In genomic region chr4:152078105-152078530, GRCm38 (mm10) we compare ENCODE assay signal across 19 mouse cellular contexts. TPM values are rescaled to one million over a fixed set of nuclear protein-coding genes. Genes with fewer than 3 reads are reported as not detected.
DNase-seq lines count a peak whose midpoint lies in the region; ATAC-seq and TF ChIP-seq lines count a peak whose summit lies in the region.
"Had no signal": no experiment of that assay in that cellular context is flagged by ENCODE, and none has a peak within 500 bp of the region (broad histone marks: within the 10 kb centered on the region; RNA-seq: fewer than 3 reads in every experiment).

No protein-coding gene starts in this region.

- no peak overlapping the region for H3K27ac ChIP-seq in stomach, postnatal 0 days (replicated peaks)
- no peak overlapping the region for H3K27ac ChIP-seq in intestine, postnatal 0 days (ENCODE audit: low read depth, low read length)
- H3K27ac ChIP-seq: heart, embryonic 15.5 days; hindbrain, embryonic 13.5 days; left cerebral cortex, adult 2 months; macrophage; neural tube, embryonic 12.5 days had no signal

- WGBS in stomach, postnatal 0 days: 83% methylated on average over 10 of the region's 10 CpGs
- WGBS in intestine, postnatal 0 days: 90% methylated on average over 10 of the region's 10 CpGs

- no peak for TF ChIP-seq CTCF in stomach, postnatal 0 days (IDR thresholded peaks at IDR 0.05; ENCODE audit: low read depth)
- TF ChIP-seq CTCF in intestine, postnatal 0 days (IDR thresholded peaks at IDR 0.05; ENCODE audit: low read depth): no peak

- H3K9me3 ChIP-seq in stomach, postnatal 0 days (ENCODE audit: control insufficient read depth, low read length): no peaks in the 10 kb centered on the region
- no peaks in the 10 kb centered on the region for H3K9me3 ChIP-seq in intestine, postnatal 0 days (ENCODE audit: control insufficient read depth)
- H3K9me3 ChIP-seq: heart, embryonic 15.5 days; hindbrain, embryonic 13.5 days; neural tube, embryonic 12.5 days had no signal

- intact Hi-C loops in gastrocnemius, postnatal 14 days (cut with DNase I; ENCODE audit: low total_unique reads): no loop called here

- TF ChIP-seq EP300 in stomach, postnatal 0 days (optimal IDR thresholded peaks at IDR 0.05): no peak

- H3K4me1 ChIP-seq in stomach, postnatal 0 days (replicated peaks; ENCODE audit: control insufficient read depth, insufficient read depth): no peaks in the 10 kb centered on the region
- H3K4me1 ChIP-seq in intestine, postnatal 0 days (replicated peaks; ENCODE audit: control insufficient read depth, insufficient read depth, low read length): no peaks in the 10 kb centered on the region
- H3K4me1 ChIP-seq: neural tube, embryonic 12.5 days had no signal

- no peak overlapping the region for H3K4me2 ChIP-seq in stomach, postnatal 0 days (replicated peaks; ENCODE audit: low read depth)
- H3K4me2 ChIP-seq in intestine, postnatal 0 days (replicated peaks; ENCODE audit: low read depth): no peak overlapping the region
- H3K4me2 ChIP-seq: heart, embryonic 15.5 days; hindbrain, embryonic 13.5 days; neural tube, embryonic 12.5 days had no signal

- peak; percentile 38; the same call in 1 of the 2 replicates for ATAC-seq in stomach, postnatal 0 days (ENCODE audit: low FRiP score, low TSS enrichment)
- no peak for ATAC-seq in intestine, postnatal 0 days
- ATAC-seq: CD4-positive, CD25-positive, alpha-beta regulatory T cell, adult 4 months; forebrain, embryonic 14.5 days; midbrain, embryonic 16.5 days had no signal

- DNase-seq in heart, adult 11 months: peak; percentile 99
- DNase-seq in heart, postnatal 4 days: no peak
- DNase-seq in right cerebral cortex, postnatal 14 days: peak; percentile 44
- DNase-seq in right cerebral cortex, postnatal 36 days (ENCODE audit: low spot score in 2 of 2): no peak
- DNase-seq in gastrocnemius, postnatal 14 days: peak; percentile 53
- no peak for DNase-seq in stomach, postnatal 0 days (ENCODE audit: low spot score)
- DNase-seq in retina, embryonic 14.5 days (ENCODE audit: low spot score): no peak
- DNase-seq: embryo, embryonic 11 days; kidney, adult 18-20 months; thymus, postnatal 14 days had no signal

- H3K4me3 ChIP-seq in stomach, postnatal 0 days (ENCODE audit: low read depth, low read length): no peak overlapping the region
- no peak overlapping the region for H3K4me3 ChIP-seq in intestine, postnatal 0 days (ENCODE audit: low read depth, low read length)
- H3K4me3 ChIP-seq: heart, embryonic 15.5 days; hindbrain, embryonic 13.5 days; left cerebral cortex, adult 2 months; neural tube, embryonic 12.5 days had no signal

- H3K9ac ChIP-seq in stomach, postnatal 0 days (ENCODE audit: low read length): no peak overlapping the region
- H3K9ac ChIP-seq in intestine, postnatal 0 days (ENCODE audit: low read depth, low read length): no peak overlapping the region
- H3K9ac ChIP-seq: heart, embryonic 15.5 days; hindbrain, embryonic 13.5 days; neural tube, embryonic 12.5 days had no signal

- no peaks in the 10 kb centered on the region for H3K27me3 ChIP-seq in stomach, postnatal 0 days (ENCODE audit: control insufficient read depth, insufficient read depth, low read length)
- no peaks in the 10 kb centered on the region for H3K27me3 ChIP-seq in intestine, postnatal 0 days (replicated peaks; ENCODE audit: control insufficient read depth, insufficient read depth, low read length)
- H3K27me3 ChIP-seq: heart, embryonic 15.5 days; neural tube, embryonic 12.5 days had no signal

- H3K36me3 ChIP-seq in stomach, postnatal 0 days (ENCODE audit: control insufficient read depth, insufficient read depth, low read length): no peaks in the 10 kb centered on the region
- H3K36me3 ChIP-seq in intestine, postnatal 0 days (ENCODE audit: control insufficient read depth, insufficient read depth): no peaks in the 10 kb centered on the region
- H3K36me3 ChIP-seq: heart, embryonic 15.5 days; hindbrain, embryonic 13.5 days; neural tube, embryonic 12.5 days had no signal

RNA-seq across cellular contexts. Expression of gene Plekhg5, which starts 5.8 kb away (rescaled TPM):
- 10 to 100 TPM; 35.0 to 35.3 TPM for total RNA-seq in heart, postnatal 4 days (2021)
- 10 to 100 TPM; 11.2 to 17.1 TPM for total RNA-seq in gastrocnemius, postnatal 14 days (2021)
- polyA plus RNA-seq in stomach, postnatal 0 days (2015; fragmentation: Nextera tagmentation; extraction: Ambion mirVana): 6.4 and 7.5 TPM in 2 replicates
- 14.0 and 19.6 TPM in 2 replicates for polyA plus RNA-seq in intestine, postnatal 0 days (2015; fragmentation: Nextera tagmentation; extraction: Ambion mirVana)

RNA-seq across cellular contexts. Expression of gene Tnfrsf25, which starts 37.6 kb away (rescaled TPM):
- 1 to 10 TPM in 1 of 2 experiments, under 1 TPM in 1; 0.88 to 2.2 TPM for total RNA-seq in heart, postnatal 4 days (2021)
- 1 to 10 TPM in 1 of 2 experiments, under 1 TPM in 1; 0.74 to 1.1 TPM for total RNA-seq in gastrocnemius, postnatal 14 days (2021)
- polyA plus RNA-seq in stomach, postnatal 0 days (2015; fragmentation: Nextera tagmentation; extraction: Ambion mirVana): 0.49 and 0.96 TPM in 2 replicates
- 0.82 and 1.2 TPM in 2 replicates for polyA plus RNA-seq in intestine, postnatal 0 days (2015; fragmentation: Nextera tagmentation; extraction: Ambion mirVana)

RNA-seq across cellular contexts. Expression of gene Nol9, which starts 39.0 kb away (rescaled TPM):
- 10 to 100 TPM; 11.1 to 13.2 TPM for total RNA-seq in heart, postnatal 4 days (2021)
- 1 to 10 TPM; 7.7 to 9.1 TPM for total RNA-seq in gastrocnemius, postnatal 14 days (2021)
- 11.2 and 12.0 TPM in 2 replicates for polyA plus RNA-seq in stomach, postnatal 0 days (2015; fragmentation: Nextera tagmentation; extraction: Ambion mirVana)
- polyA plus RNA-seq in intestine, postnatal 0 days (2015; fragmentation: Nextera tagmentation; extraction: Ambion mirVana): 9.7 and 10.7 TPM in 2 replicates

RNA-seq across cellular contexts. Expression of gene Tas1r1, which starts 39.8 kb away (rescaled TPM):
- under 1 TPM; 0.10 to 0.11 TPM for total RNA-seq in heart, postnatal 4 days (2021)
- 1 to 10 TPM in 1 of 2 experiments, under 1 TPM in 1; 0.80 to 1.3 TPM for total RNA-seq in gastrocnemius, postnatal 14 days (2021)
- polyA plus RNA-seq in stomach, postnatal 0 days (2015; fragmentation: Nextera tagmentation; extraction: Ambion mirVana): 0.12 and 0.16 TPM in 2 replicates
- polyA plus RNA-seq in intestine, postnatal 0 days (2015; fragmentation: Nextera tagmentation; extraction: Ambion mirVana): 0.08 TPM in 1 of 2 replicates, not detected in the other
- polyA plus RNA-seq: CD4-positive, CD25-positive, alpha-beta regulatory T cell, adult 4 months; macrophage had no signal

RNA-seq across cellular contexts. Expression of gene Zbtb48, which starts 50.6 kb away (rescaled TPM):
- total RNA-seq in heart, postnatal 4 days (2021): 10 to 100 TPM; 10.5 to 11.1 TPM
- total RNA-seq in gastrocnemius, postnatal 14 days (2021): 1 to 10 TPM; 1.8 to 3.3 TPM
- polyA plus RNA-seq in stomach, postnatal 0 days (2015; fragmentation: Nextera tagmentation; extraction: Ambion mirVana): 10.1 and 10.6 TPM in 2 replicates
- 6.7 and 7.6 TPM in 2 replicates for polyA plus RNA-seq in intestine, postnatal 0 days (2015; fragmentation: Nextera tagmentation; extraction: Ambion mirVana)

Comparison
In these comparisons a context has a peak if more than half of its experiments do, and no peak if none do; other contexts are left out.
1. DNase-seq: peak in heart, adult 11 months (single experiment), right cerebral cortex, postnatal 14 days (single experiment) and gastrocnemius, postnatal 14 days (single experiment); none in heart, postnatal 4 days (single experiment), right cerebral cortex, postnatal 36 days (0 of 2), stomach, postnatal 0 days (single experiment) and retina, embryonic 14.5 days (single experiment).